Mouse (Mus musculus) adrenal gland, adult 8-10 months (tissue): Measurements from ENCODE around the gene Limch1. TPM values are rescaled to one million over a fixed set of nuclear protein-coding genes. Genes with fewer than 3 reads are reported as not detected.

Experiments
- DNase-seq: peaks from one replicate; pipeline ENCODE4 v3.0.0; 2022
- total RNA-seq, 4 experiments: library from RNA; stranded (reverse); gene quantifications; 2 replicates each; pipeline ENCODE4 v1.2.4; 2022

Limch1 gene
- total RNA-seq, 4 experiments from 2014 or later, result 68.6 to 110 (median 87.5) TPM

- DNase-seq, result no peak
These were observed 40.5 kb downstream of the Limch1 start for GRCm38 (mm10) chr5:66785995-66786620.

- no peak for DNase-seq
These were observed 41.0 kb downstream of the Limch1 start for GRCm38 (mm10) chr5:66786621-66787061.

- no peak for DNase-seq
These were observed 43.4 kb downstream of the Limch1 start for GRCm38 (mm10) chr5:66789041-66789440.

- no peak for DNase-seq
These were observed 45.5 kb downstream of the Limch1 start for GRCm38 (mm10) chr5:66791161-66791560.

- DNase-seq, result no peak
These were observed 47.6 kb downstream of the Limch1 start for GRCm38 (mm10) chr5:66793251-66793650.

- DNase-seq, result peak; percentile 38
These were observed 51.7 kb downstream of the Limch1 start for GRCm38 (mm10) chr5:66797326-66797725.

- DNase-seq, result no peak
These were observed 52.5 kb downstream of the Limch1 start for GRCm38 (mm10) chr5:66798135-66798534.

GRCm38 (mm10) chr5:66798591-66799003 lies 53.0 kb downstream of the Limch1 start:
- peak; percentile 17 for DNase-seq

- DNase-seq, result no peak
These were observed 54.6 kb downstream of the Limch1 start for GRCm38 (mm10) chr5:66800243-66800642.

- no peak for DNase-seq
These were observed 55.4 kb downstream of the Limch1 start for GRCm38 (mm10) chr5:66800977-66801376.

GRCm38 (mm10) chr5:66802196-66802595 lies 56.6 kb downstream of the Limch1 start:
- no peak for DNase-seq

- DNase-seq, result no peak
These were observed 60.7 kb downstream of the Limch1 start for GRCm38 (mm10) chr5:66806335-66806734.

- no peak for DNase-seq
These were observed 62.1 kb downstream of the Limch1 start for GRCm38 (mm10) chr5:66807737-66808136.

GRCm38 (mm10) chr5:66809016-66809570 lies 63.5 kb downstream of the Limch1 start:
- DNase-seq, result no peak

GRCm38 (mm10) chr5:66810396-66810795 lies 64.8 kb downstream of the Limch1 start:
- no peak for DNase-seq

GRCm38 (mm10) chr5:66814674-66815073 lies 69.0 kb downstream of the Limch1 start:
- no peak for DNase-seq

GRCm38 (mm10) chr5:66815877-66816276 lies 70.2 kb downstream of the Limch1 start:
- no peak for DNase-seq

GRCm38 (mm10) chr5:66816751-66817150 lies 71.1 kb downstream of the Limch1 start:
- DNase-seq, result no peak

GRCm38 (mm10) chr5:66817184-66817956 lies 71.7 kb downstream of the Limch1 start:
- no peak for DNase-seq

- DNase-seq, result no peak
These were observed 77.0 kb downstream of the Limch1 start for GRCm38 (mm10) chr5:66822500-66823205.

GRCm38 (mm10) chr5:66825586-66825985 lies 80.0 kb downstream of the Limch1 start:
- DNase-seq, result peak; percentile 56

GRCm38 (mm10) chr5:66826844-66827243 lies 81.2 kb downstream of the Limch1 start:
- no peak for DNase-seq

GRCm38 (mm10) chr5:66829505-66829904 lies 83.9 kb downstream of the Limch1 start:
- no peak for DNase-seq
